Mouse (Mus musculus) erythroblast, embryonic 14.5 days (primary cell): ENCODE results near the gene Mpdz. TPM values are rescaled to one million over a fixed set of nuclear protein-coding genes. Genes with fewer than 3 reads are reported as not detected.

Experiments
- H3K27me3 ChIP-seq: 2 replicates; pipeline ENCODE4 v1.6.1; 2012; ENCODE audit warnings: inconsistent platforms; ENCODE audit not compliant: control insufficient read depth
- H3K36me3 ChIP-seq: 2 replicates; pipeline ENCODE4 v1.6.1; 2012; ENCODE audit warnings: mild to moderate bottlenecking, inconsistent platforms; ENCODE audit not compliant: control insufficient read depth
- H3K4me1 ChIP-seq: 2 replicates; pipeline ENCODE4 v1.6.1; 2012; ENCODE audit warnings: inconsistent platforms; ENCODE audit not compliant: control insufficient read depth
- H3K4me3 ChIP-seq: replicated peaks from 2 replicates; pipeline ENCODE3; 2012; ENCODE audit warnings: moderate library complexity, mild to moderate bottlenecking, inconsistent platforms
- H3K9me3 ChIP-seq: 2 replicates; pipeline ENCODE4 v1.6.1; 2012; ENCODE audit warnings: low read length, inconsistent platforms, mixed read lengths; ENCODE audit not compliant: control insufficient read depth
- GATA1 ChIP-seq: IDR thresholded peaks from 2 replicates; pipeline ENCODE4 v1.6.1; 2012; ENCODE audit warnings: low read length, inconsistent platforms, mixed read lengths
- TAL1 ChIP-seq: IDR thresholded peaks from 3 replicates; pipeline ENCODE4 v1.6.1; 2012; ENCODE audit warnings: low read length, inconsistent platforms, mixed read lengths
- polyA plus RNA-seq: library from polyadenylated mRNA; stranded (reverse); fragments of >175 nt; gene quantifications from 2 replicates; pipeline ENCODE4 v1.2.3, GENCODE M21; 2012

Mpdz gene
- polyA plus RNA-seq, 1 experiment, result not detected

DNA sequence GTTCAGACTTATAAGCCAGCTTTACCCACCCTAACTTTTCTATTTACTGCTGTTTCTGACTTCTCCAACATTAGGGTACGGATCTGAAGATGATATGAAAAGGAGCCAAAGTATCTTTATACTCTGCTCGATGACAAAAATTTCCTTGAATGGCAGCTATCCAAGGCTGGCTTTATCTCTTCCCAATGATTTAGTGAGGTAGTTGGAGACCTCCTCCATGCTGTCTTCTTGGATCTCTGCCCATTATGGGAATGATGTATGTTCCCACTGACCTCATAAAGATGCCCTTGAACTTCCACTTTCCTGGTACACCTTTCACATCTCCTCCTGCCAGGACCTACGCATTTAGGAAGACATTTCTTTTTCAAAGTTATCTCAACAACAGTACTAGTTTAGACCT lies 11.2 kb upstream of the Mpdz start:
- TF ChIP-seq TAL1 (no peak), GATA1 (no peak)

GRCm38 (mm10) chr4:81452183-81452582 lies 9.6 kb upstream of the Mpdz start:
- Histone ChIP-seq H3K9me3 (peaks cover 8% of the 10 kb centered on the region), H3K4me3 (no peak overlapping the region), H3K27me3 (no peaks in the 10 kb centered on the region), H3K36me3 (no peaks in the 10 kb centered on the region), H3K4me1 (no peaks in the 10 kb centered on the region)
- TF ChIP-seq TAL1 (no peak), GATA1 (no peak)

More for the DNA sequence above, 11.2 kb upstream of the Mpdz start:
- peaks cover 12% of the 10 kb centered on the region for H3K9me3 ChIP-seq
- H3K4me3 ChIP-seq, result no peak overlapping the region
- no peaks in the 10 kb centered on the region for H3K4me1 ChIP-seq
- no peaks in the 10 kb centered on the region for H3K27me3 ChIP-seq
- no peaks in the 10 kb centered on the region for H3K36me3 ChIP-seq

DNA sequence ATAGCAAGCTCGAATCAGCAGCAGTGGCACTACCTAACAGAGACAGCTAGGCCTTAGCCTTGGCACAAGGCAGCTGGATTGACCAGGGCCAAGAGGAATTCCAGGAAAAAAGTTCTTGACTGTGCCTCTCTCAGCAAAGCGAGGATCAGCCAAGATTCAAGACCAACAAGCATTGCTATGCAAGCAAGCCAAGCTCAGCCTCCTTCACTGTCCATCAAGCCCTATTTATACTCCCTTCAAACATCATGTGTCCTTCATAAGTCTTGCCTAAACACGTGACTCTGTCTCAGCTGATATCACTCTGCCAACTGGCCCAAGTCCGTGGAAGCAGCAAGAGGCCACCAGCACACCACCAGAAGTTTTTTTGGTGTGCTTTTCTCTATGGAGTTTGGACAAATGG lies 6.8 kb upstream of the Mpdz start:
- Histone ChIP-seq H3K36me3 (no peaks in the 10 kb centered on the region), H3K4me1 (no peaks in the 10 kb centered on the region), H3K9me3 (no peaks in the 10 kb centered on the region), H3K4me3 (no peak overlapping the region), H3K27me3 (no peaks in the 10 kb centered on the region)
- TF ChIP-seq GATA1 (no peak), TAL1 (no peak)

DNA sequence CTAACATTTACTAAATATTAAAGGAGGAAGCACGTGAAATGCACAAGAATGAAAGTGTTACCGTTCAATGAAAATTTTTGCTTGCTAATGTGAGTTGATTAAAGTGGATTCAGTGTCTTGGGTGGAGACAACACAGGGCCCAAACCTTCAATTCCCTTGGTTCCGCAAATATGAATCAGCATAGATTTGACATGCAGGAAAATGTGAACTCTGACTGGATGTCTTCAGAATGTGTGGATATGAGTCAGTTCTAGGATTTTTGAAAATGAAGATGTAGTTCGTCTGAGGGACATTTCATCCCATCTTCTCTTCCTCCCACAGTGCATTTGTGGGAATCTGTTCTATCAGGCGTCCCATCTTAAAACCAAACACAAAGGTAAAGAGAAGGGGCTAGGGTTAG lies 951 bp upstream of the Mpdz start:
- peaks cover 20% of the 10 kb centered on the region for H3K27me3 ChIP-seq
- no peaks in the 10 kb centered on the region for H3K4me1 ChIP-seq
- H3K9me3 ChIP-seq, result no peaks in the 10 kb centered on the region
- no peak for TF ChIP-seq TAL1
- TF ChIP-seq GATA1, result no peak
- no peak overlapping the region for H3K4me3 ChIP-seq
- H3K36me3 ChIP-seq, result no peaks in the 10 kb centered on the region

- no peaks in the 10 kb centered on the region for H3K9me3 ChIP-seq
- no peaks in the 10 kb centered on the region for H3K4me1 ChIP-seq
- no peak overlapping the region for H3K4me3 ChIP-seq
- TF ChIP-seq GATA1, result no peak
- no peak for TF ChIP-seq TAL1
- H3K27me3 ChIP-seq, result no peaks in the 10 kb centered on the region
- no peaks in the 10 kb centered on the region for H3K36me3 ChIP-seq
Observed at GRCm38 (mm10) chr4:81433961-81434360, 8.7 kb downstream of the Mpdz start.

- Histone ChIP-seq H3K4me1 (no peaks in the 10 kb centered on the region), H3K9me3 (no peaks in the 10 kb centered on the region), H3K4me3 (no peak overlapping the region), H3K36me3 (no peaks in the 10 kb centered on the region), H3K27me3 (no peaks in the 10 kb centered on the region)
- TF ChIP-seq GATA1 (no peak), TAL1 (no peak)
Observed at GRCm38 (mm10) chr4:81430826-81431225, 11.8 kb downstream of the Mpdz start.

DNA sequence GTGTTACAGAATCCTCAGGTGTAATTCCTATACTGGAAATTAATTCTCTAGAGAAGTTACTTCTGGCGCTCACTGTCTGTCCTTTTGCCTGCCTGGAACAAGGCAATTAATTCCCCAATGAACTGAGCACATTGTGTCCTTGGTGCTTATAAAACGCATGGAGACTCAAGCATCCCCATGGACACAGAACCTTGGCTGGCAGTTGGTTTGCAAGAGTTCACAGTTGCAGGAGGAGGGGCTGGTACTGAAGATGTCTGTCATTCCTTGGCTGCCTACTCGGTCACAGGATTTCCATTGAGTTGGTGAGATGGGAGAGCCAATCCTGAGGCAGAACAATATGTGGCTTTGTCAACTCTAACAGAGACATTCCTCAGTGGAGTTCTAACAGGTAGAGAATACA lies 12.5 kb downstream of the Mpdz start:
- no peaks in the 10 kb centered on the region for H3K27me3 ChIP-seq
- no peaks in the 10 kb centered on the region for H3K36me3 ChIP-seq
- no peak for TF ChIP-seq TAL1
- H3K4me3 ChIP-seq, result no peak overlapping the region
- H3K4me1 ChIP-seq, result no peaks in the 10 kb centered on the region
- H3K9me3 ChIP-seq, result no peaks in the 10 kb centered on the region

DNA sequence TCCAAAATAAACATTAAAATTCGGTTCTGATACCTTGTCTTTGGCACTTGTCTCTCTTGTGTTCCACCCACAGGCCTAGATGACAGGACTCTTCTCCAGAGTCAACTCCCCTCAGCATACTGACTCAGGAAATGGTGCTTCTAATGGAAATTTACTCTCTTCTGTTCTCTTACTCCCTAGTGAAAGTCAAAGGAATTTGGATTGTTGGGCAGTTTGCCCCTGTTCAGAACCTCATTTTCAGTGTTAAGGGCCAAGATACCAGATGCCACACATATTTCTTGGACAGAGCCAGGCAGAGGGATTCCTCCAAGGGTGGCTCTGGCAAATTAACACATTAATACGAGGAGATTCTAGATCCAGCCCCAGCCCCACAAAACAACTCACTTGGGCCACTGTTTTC lies 12.9 kb downstream of the Mpdz start:
- Histone ChIP-seq H3K4me3 (no peak overlapping the region), H3K36me3 (no peaks in the 10 kb centered on the region), H3K27me3 (no peaks in the 10 kb centered on the region), H3K4me1 (no peaks in the 10 kb centered on the region), H3K9me3 (no peaks in the 10 kb centered on the region)
- TF ChIP-seq TAL1, result no peak
- TF ChIP-seq GATA1, result no peak

- no peaks in the 10 kb centered on the region for H3K36me3 ChIP-seq
- no peak overlapping the region for H3K4me3 ChIP-seq
- H3K27me3 ChIP-seq, result no peaks in the 10 kb centered on the region
- TF ChIP-seq GATA1, result no peak
- TF ChIP-seq TAL1, result no peak
- H3K9me3 ChIP-seq, result no peaks in the 10 kb centered on the region
- no peaks in the 10 kb centered on the region for H3K4me1 ChIP-seq
Observed at GRCm38 (mm10) chr4:81423556-81423955, 19.1 kb downstream of the Mpdz start.

DNA sequence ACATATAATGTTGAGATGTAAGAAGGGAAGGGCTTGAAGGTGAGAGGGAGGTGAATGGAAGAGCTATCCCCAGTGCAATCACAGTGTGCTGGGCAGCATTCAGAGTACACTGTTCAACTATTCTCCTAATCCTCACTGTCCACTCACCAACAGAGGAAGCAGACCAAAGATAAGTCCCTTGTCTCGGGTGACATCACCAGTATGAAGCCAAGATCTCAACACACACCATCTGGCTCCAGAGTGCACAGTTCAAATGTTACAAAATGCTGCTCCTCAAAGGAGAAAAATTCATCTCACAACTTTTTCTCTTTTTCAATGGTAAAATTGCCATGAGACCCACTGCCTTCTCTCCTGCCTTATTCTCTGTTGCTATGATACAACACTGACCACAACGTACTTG lies 21.0 kb downstream of the Mpdz start:
- no peaks in the 10 kb centered on the region for H3K36me3 ChIP-seq
- H3K4me3 ChIP-seq, result no peak overlapping the region
- H3K27me3 ChIP-seq, result no peaks in the 10 kb centered on the region
- no peaks in the 10 kb centered on the region for H3K4me1 ChIP-seq
- no peaks in the 10 kb centered on the region for H3K9me3 ChIP-seq
- TF ChIP-seq TAL1 (no peak), GATA1 (no peak)
